Mouse (Mus musculus) kidney, adult 2 months (tissue): Measurements from ENCODE around the gene Slc8a1. TPM values are rescaled to one million over a fixed set of nuclear protein-coding genes. Genes with fewer than 3 reads are reported as not detected.

ENCODE experiments used
- DNase-seq: peaks from one replicate; pipeline ENCODE4 v3.0.0; 2021
- H3K27ac ChIP-seq: fragments of 200-500 bp; 2 replicates; pipeline ENCODE4 v1.5.1; 2012; ENCODE audit warnings: low read depth, low read length, control low read depth, inconsistent platforms; ENCODE audit not compliant: insufficient read depth
- H3K27me3 ChIP-seq: fragments of 200-500 bp; replicated peaks from 2 replicates; pipeline ENCODE4 v1.6.1; 2012; ENCODE audit warnings: mild to moderate bottlenecking, moderate library complexity, low read length, inconsistent platforms; ENCODE audit not compliant: control insufficient read depth, insufficient read depth
- H3K36me3 ChIP-seq: fragments of 200-500 bp; 2 replicates; pipeline ENCODE4 v1.6.1; 2012; ENCODE audit warnings: mild to moderate bottlenecking, moderate library complexity, low read length, inconsistent platforms; ENCODE audit not compliant: control insufficient read depth, insufficient read depth
- H3K4me1 ChIP-seq: fragments of 200-500 bp; 2 replicates; pipeline ENCODE4 v1.6.1; 2011; ENCODE audit warnings: low read length; ENCODE audit not compliant: control insufficient read depth, insufficient read depth
- H3K4me3 ChIP-seq: fragments of 200-500 bp; 2 replicates; pipeline ENCODE4 v1.5.1; 2011; ENCODE audit warnings: mild to moderate bottlenecking, low read depth, low read length, control low read depth; ENCODE audit not compliant: insufficient read depth
- CTCF ChIP-seq: fragments of 200-500 bp; conservative IDR thresholded peaks from 2 replicates; pipeline ENCODE4 v1.5.1; 2011; ENCODE audit warnings: low read depth, mild to moderate bottlenecking, control low read depth, low read length, moderate library complexity, mixed read lengths; ENCODE audit not compliant: insufficient read depth, insufficient read length
- POLR2A ChIP-seq: fragments of 200-500 bp; IDR thresholded peaks from one replicate; pipeline ENCODE4 v1.6.1; 2011; ENCODE audit warnings: low read depth, low read length, control low read depth
- WGBS: fragments of 180-500 bp; shearing (Covaris S2); methylation state at CpG from one replicate; pipeline ENCODE4 v1.1.7; 2018; 5-methylcytosine and 5-hydroxymethylcytosine counted together
- polyA plus RNA-seq: library from polyadenylated mRNA; depleted of rRNA; stranded (reverse); fragments of >200 nt; gene quantifications from 2 replicates; pipeline ENCODE4 v1.2.3, GENCODE M21; 2012

Slc8a1 gene
- polyA plus RNA-seq, 1 experiment: 15.1 TPM

DNA sequence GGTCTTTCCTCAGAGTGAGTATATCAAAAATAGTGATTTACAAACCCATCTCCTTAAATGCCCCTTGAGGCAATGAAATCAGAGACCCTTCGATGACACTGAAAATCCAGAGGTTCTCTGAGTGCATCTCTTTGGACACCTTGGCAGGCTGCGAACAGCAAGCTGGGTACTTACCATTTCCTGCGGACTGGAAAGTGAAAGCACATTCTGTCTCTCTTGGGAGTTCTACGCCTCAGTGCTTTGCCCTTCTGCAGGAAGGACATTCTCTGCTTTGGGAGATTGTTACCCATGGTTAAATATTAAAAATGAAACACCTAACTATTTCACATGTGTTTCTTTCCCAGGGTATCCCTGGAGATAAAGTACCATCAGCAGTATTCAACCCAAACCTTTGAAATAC is 354.7 kb downstream of the Slc8a1 start:
- Histone ChIP-seq H3K27me3 (no peaks in the 10 kb centered on the region), H3K4me3 (no peak overlapping the region), H3K4me1 (peaks cover 4% of the 10 kb centered on the region), H3K27ac (peak overlapping the region; percentile 96), H3K36me3 (no peaks in the 10 kb centered on the region)
- peak; percentile 86 for DNase-seq
- no peak for TF ChIP-seq CTCF
- no peak for TF ChIP-seq POLR2A
- WGBS: 42% methylated on average over 4 of the region's 4 CpGs

- H3K36me3 ChIP-seq: no peaks in the 10 kb centered on the region
- H3K27me3 ChIP-seq: no peaks in the 10 kb centered on the region
- no peak overlapping the region for H3K4me3 ChIP-seq
- H3K27ac ChIP-seq: no peak overlapping the region
- peaks cover 4% of the 10 kb centered on the region for H3K4me1 ChIP-seq
- no peak for DNase-seq
- WGBS: 77% methylated on average over 7 of the region's 7 CpGs
- TF ChIP-seq CTCF (no peak), POLR2A (no peak)
Observed at GRCm38 (mm10) chr17:81378436-81378835, 359.7 kb downstream of the Slc8a1 start.

DNA sequence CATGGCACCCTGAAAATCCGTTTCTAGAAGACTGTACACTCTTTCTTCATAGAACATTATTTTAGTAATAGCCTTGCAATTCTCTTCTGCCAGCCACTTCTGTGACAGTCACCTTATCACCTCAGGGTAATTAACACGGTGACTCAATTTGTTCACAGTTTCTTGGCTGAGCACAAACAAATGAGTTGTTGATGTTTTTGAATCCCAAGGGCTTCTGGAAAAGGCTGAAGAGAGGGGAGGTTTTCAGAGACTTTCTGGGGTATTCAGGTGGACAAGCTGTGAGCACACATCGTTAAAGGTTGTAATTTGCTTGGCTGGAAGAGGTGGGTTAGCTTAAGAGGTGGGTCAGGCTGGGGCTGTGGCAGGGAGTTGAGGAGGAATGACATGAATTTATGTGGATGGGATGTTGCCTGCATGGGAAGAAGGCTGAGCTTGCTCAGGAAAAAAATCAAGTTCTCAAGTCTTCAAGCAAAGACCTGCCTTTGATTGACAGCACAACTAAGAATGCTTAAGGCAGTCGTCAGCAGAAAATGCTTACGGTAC is 360.3 kb downstream of the Slc8a1 start:
- Histone ChIP-seq H3K4me1 (no peaks in the 10 kb centered on the region; the same call in 1 of the 2 replicates), H3K27me3 (no peaks in the 10 kb centered on the region), H3K27ac (no peak overlapping the region), H3K36me3 (no peaks in the 10 kb centered on the region), H3K4me3 (no peak overlapping the region)
- 50% methylated on average over 5 of the region's 5 CpGs for WGBS
- TF ChIP-seq CTCF: no peak
- TF ChIP-seq POLR2A: no peak
- DNase-seq: no peak

GRCm38 (mm10) chr17:81377195-81377594 is 361.0 kb downstream of the Slc8a1 start:
- WGBS: 44% methylated on average over 1 of the region's 1 CpGs
- Histone ChIP-seq H3K4me3 (no peak overlapping the region), H3K4me1 (no peaks in the 10 kb centered on the region; the same call in 1 of the 2 replicates), H3K27ac (no peak overlapping the region), H3K27me3 (no peaks in the 10 kb centered on the region), H3K36me3 (no peaks in the 10 kb centered on the region)
- DNase-seq: no peak
- TF ChIP-seq POLR2A: no peak
- no peak for TF ChIP-seq CTCF

DNA sequence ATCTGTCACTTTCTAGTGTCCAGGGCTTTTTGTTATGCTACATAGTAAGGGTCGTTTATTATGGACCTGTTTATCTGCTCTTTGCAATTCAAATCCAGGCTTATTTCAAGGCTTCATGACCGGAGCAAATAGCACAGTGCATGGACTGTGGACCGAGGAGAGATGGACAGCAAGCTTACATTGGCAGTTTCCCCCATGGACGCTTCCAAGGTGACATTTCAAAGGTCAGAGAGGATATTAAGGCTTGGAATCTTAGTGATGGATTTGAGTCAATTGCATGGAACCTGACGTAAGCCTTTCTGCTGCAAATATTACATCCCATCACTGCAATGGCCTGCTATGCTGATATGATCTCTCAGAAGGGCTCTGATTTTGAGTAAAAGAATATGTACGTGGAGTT is 362.3 kb downstream of the Slc8a1 start:
- WGBS: 78% methylated on average over 6 of the region's 6 CpGs
- DNase-seq: no peak
- TF ChIP-seq CTCF (no peak), POLR2A (no peak)
- no peaks in the 10 kb centered on the region for H3K27me3 ChIP-seq
- no peaks in the 10 kb centered on the region; the same call in 1 of the 2 replicates for H3K4me1 ChIP-seq
- H3K27ac ChIP-seq: no peak overlapping the region
- H3K36me3 ChIP-seq: no peaks in the 10 kb centered on the region
- no peak overlapping the region for H3K4me3 ChIP-seq

DNA sequence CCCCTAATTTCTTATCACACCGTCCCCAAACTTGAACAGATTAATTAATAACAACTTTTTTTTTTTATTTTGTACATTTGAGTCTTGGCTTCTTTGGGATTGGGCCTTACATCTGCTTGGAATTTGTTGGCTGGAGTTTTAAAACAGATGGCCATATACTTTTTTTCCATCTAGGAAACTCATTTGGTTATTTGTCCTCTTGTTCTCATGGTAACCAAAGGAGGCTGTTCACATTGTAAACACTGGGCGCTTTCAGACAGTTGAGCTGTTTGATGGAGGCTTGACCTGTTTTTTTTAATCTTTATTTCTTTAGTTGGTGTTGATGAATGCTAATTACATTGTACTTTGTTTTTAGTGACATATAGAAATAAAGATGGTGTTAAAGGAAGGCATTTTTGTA is 369.1 kb downstream of the Slc8a1 start:
- Histone ChIP-seq H3K27ac (no peak overlapping the region), H3K4me3 (no peak overlapping the region), H3K4me1 (no peaks in the 10 kb centered on the region), H3K36me3 (no peaks in the 10 kb centered on the region), H3K27me3 (no peaks in the 10 kb centered on the region)
- TF ChIP-seq POLR2A (no peak), CTCF (no peak)
- DNase-seq: no peak
- WGBS: 81% methylated on average over 2 of the region's 2 CpGs

DNA sequence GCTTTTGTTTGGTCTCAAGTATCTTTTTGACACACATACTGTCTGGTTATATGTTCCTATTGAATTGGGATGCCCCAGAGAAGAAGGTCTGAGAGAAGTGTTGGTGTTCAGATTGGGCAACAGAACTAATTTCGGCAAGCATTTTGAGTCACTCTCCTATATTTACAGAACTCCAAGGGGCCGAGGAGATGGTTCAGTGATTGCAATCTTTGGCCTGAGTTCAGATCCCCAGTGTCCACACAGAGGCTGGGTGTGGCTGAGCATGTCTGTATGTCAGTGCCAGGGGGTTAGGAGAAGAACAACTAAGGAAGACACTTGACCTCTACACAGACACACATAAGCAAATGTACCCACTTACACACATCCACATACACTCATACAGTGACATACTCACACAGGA is 369.7 kb downstream of the Slc8a1 start:
- no peak overlapping the region for H3K4me3 ChIP-seq
- H3K4me1 ChIP-seq: no peaks in the 10 kb centered on the region
- WGBS: 55% methylated on average over 2 of the region's 2 CpGs
- no peak overlapping the region for H3K27ac ChIP-seq
- no peaks in the 10 kb centered on the region for H3K27me3 ChIP-seq
- DNase-seq: no peak
- TF ChIP-seq CTCF (no peak), POLR2A (no peak)
- H3K36me3 ChIP-seq: no peaks in the 10 kb centered on the region
